Mouse (Mus musculus): Measurements from ENCODE around the gene Slc4a1. TPM values are rescaled to one million over a fixed set of nuclear protein-coding genes. Genes with fewer than 3 reads are reported as not detected.

Gene Slc4a1
- polyA plus RNA-seq, 1 experiment = 0.72 TPM

- Histone ChIP-seq H3K27me3 (ENCODE audit: control insufficient read depth, insufficient read depth, low read length) (no peaks in the 10 kb centered on the region), H3K4me3 (replicated peaks; ENCODE audit: insufficient read depth, low read depth, low read length) (no peak overlapping the region), H3K27ac (ENCODE audit: insufficient read depth, low read length) (no peak overlapping the region), H3K4me1 (ENCODE audit: control insufficient read depth, insufficient read depth, low read length) (peaks cover 27% of the 10 kb centered on the region)
- no peak for DNase-seq
- TF ChIP-seq CTCF (IDR thresholded peaks at IDR 0.05; ENCODE audit: borderline replicate concordance, insufficient read depth, low read depth, low read length) (no peak), POLR2A (IDR thresholded peaks at IDR 0.05; ENCODE audit: borderline replicate concordance, insufficient read depth, low read length) (no peak)
- WGBS = 87% methylated on average over 10 of the region's 10 CpGs
Observed at GRCm38 (mm10) chr11:102358365-102358764, 7.6 kb downstream of the Slc4a1 start.

- Histone ChIP-seq H3K4me3 (replicated peaks; ENCODE audit: insufficient read depth, low read depth, low read length) (no peak overlapping the region), H3K27ac (ENCODE audit: insufficient read depth, low read length) (no peak overlapping the region), H3K27me3 (ENCODE audit: control insufficient read depth, insufficient read depth, low read length) (no peaks in the 10 kb centered on the region), H3K4me1 (ENCODE audit: control insufficient read depth, insufficient read depth, low read length) (peaks cover 42% of the 10 kb centered on the region)
- 74% methylated on average over 31 of the region's 31 CpGs for WGBS
- no peak for TF ChIP-seq POLR2A (IDR thresholded peaks at IDR 0.05; ENCODE audit: borderline replicate concordance, insufficient read depth, low read length)
- TF ChIP-seq CTCF (IDR thresholded peaks at IDR 0.05; ENCODE audit: borderline replicate concordance, insufficient read depth, low read depth, low read length) = no peak
- DNase-seq = no peak
Observed at GRCm38 (mm10) chr11:102356636-102357350, 9.2 kb downstream of the Slc4a1 start.

- WGBS = 86% methylated on average over 12 of the region's 12 CpGs
- H3K27me3 ChIP-seq (ENCODE audit: control insufficient read depth, insufficient read depth, low read length) = no peaks in the 10 kb centered on the region
- H3K4me3 ChIP-seq (replicated peaks; ENCODE audit: insufficient read depth, low read depth, low read length) = no peak overlapping the region
- TF ChIP-seq CTCF (IDR thresholded peaks at IDR 0.05; ENCODE audit: borderline replicate concordance, insufficient read depth, low read depth, low read length) (no peak), POLR2A (IDR thresholded peaks at IDR 0.05; ENCODE audit: borderline replicate concordance, insufficient read depth, low read length) (no peak)
- H3K27ac ChIP-seq (ENCODE audit: insufficient read depth, low read length) = no peak overlapping the region
- no peak for DNase-seq
- H3K4me1 ChIP-seq (ENCODE audit: control insufficient read depth, insufficient read depth, low read length) = peaks cover 46% of the 10 kb centered on the region
Observed at GRCm38 (mm10) chr11:102356190-102356589, 9.8 kb downstream of the Slc4a1 start.

- Histone ChIP-seq H3K27me3 (ENCODE audit: control insufficient read depth, insufficient read depth, low read length) (no peaks in the 10 kb centered on the region), H3K27ac (ENCODE audit: insufficient read depth, low read length) (no peak overlapping the region), H3K4me3 (replicated peaks; ENCODE audit: insufficient read depth, low read depth, low read length) (no peak overlapping the region), H3K4me1 (ENCODE audit: control insufficient read depth, insufficient read depth, low read length) (peaks cover 46% of the 10 kb centered on the region)
- no peak for TF ChIP-seq CTCF (IDR thresholded peaks at IDR 0.05; ENCODE audit: borderline replicate concordance, insufficient read depth, low read depth, low read length)
- WGBS = 90% methylated on average over 3 of the region's 3 CpGs
- DNase-seq = no peak
Observed at GRCm38 (mm10) chr11:102355501-102355900, 10.5 kb downstream of the Slc4a1 start.

- 8% methylated on average over 8 of the region's 8 CpGs for WGBS
Observed at GRCm38 (mm10) chr11:102353021-102353431, 13.0 kb downstream of the Slc4a1 start.

GRCm38 (mm10) chr11:102352378-102352777 lies 13.6 kb downstream of the Slc4a1 start:
- DNase-seq = peak in 1 of 2 experiments; percentile 25
- 38% methylated on average over 5 of the region's 5 CpGs for WGBS
- Histone ChIP-seq H3K27ac (ENCODE audit: insufficient read depth, low read length) (no peak overlapping the region), H3K27me3 (ENCODE audit: control insufficient read depth, insufficient read depth, low read length) (no peaks in the 10 kb centered on the region), H3K4me3 (replicated peaks; ENCODE audit: insufficient read depth, low read depth, low read length) (no peak overlapping the region), H3K4me1 (ENCODE audit: control insufficient read depth, insufficient read depth, low read length) (peaks cover 38% of the 10 kb centered on the region)
- no peak for TF ChIP-seq POLR2A (IDR thresholded peaks at IDR 0.05; ENCODE audit: borderline replicate concordance, insufficient read depth, low read length)
- TF ChIP-seq CTCF (IDR thresholded peaks at IDR 0.05; ENCODE audit: borderline replicate concordance, insufficient read depth, low read depth, low read length) = no peak

More at GRCm38 (mm10) chr11:102353021-102353431, 13.0 kb downstream of the Slc4a1 start:
- DNase-seq = peak; percentile 77 to 81
- Histone ChIP-seq H3K27ac (ENCODE audit: insufficient read depth, low read length) (peak overlapping the region; percentile 3), H3K27me3 (ENCODE audit: control insufficient read depth, insufficient read depth, low read length) (no peaks in the 10 kb centered on the region), H3K4me1 (ENCODE audit: control insufficient read depth, insufficient read depth, low read length) (peaks cover 43% of the 10 kb centered on the region), H3K4me3 (replicated peaks; ENCODE audit: insufficient read depth, low read depth, low read length) (peak overlapping the region; percentile 0)
- peak; percentile 12; the same call in 1 of the 2 replicates for TF ChIP-seq POLR2A (IDR thresholded peaks at IDR 0.05; ENCODE audit: borderline replicate concordance, insufficient read depth, low read length)
- no peak for TF ChIP-seq CTCF (IDR thresholded peaks at IDR 0.05; ENCODE audit: borderline replicate concordance, insufficient read depth, low read depth, low read length)

- no peak for DNase-seq
- Histone ChIP-seq H3K4me3 (replicated peaks; ENCODE audit: insufficient read depth, low read depth, low read length) (no peak overlapping the region), H3K4me1 (ENCODE audit: control insufficient read depth, insufficient read depth, low read length) (peaks cover 29% of the 10 kb centered on the region), H3K27me3 (ENCODE audit: control insufficient read depth, insufficient read depth, low read length) (no peaks in the 10 kb centered on the region), H3K27ac (ENCODE audit: insufficient read depth, low read length) (no peak overlapping the region)
- TF ChIP-seq CTCF (IDR thresholded peaks at IDR 0.05; ENCODE audit: borderline replicate concordance, insufficient read depth, low read depth, low read length) (no peak), POLR2A (IDR thresholded peaks at IDR 0.05; ENCODE audit: borderline replicate concordance, insufficient read depth, low read length) (no peak)
- 92% methylated on average over 17 of the region's 17 CpGs for WGBS
Observed at GRCm38 (mm10) chr11:102350981-102351523, 15.0 kb downstream of the Slc4a1 start.

- DNase-seq = no peak
- H3K4me3 ChIP-seq (replicated peaks; ENCODE audit: insufficient read depth, low read depth, low read length) = no peak overlapping the region
- no peak overlapping the region for H3K27ac ChIP-seq (ENCODE audit: insufficient read depth, low read length)
- peaks cover 29% of the 10 kb centered on the region for H3K4me1 ChIP-seq (ENCODE audit: control insufficient read depth, insufficient read depth, low read length)
- no peak for TF ChIP-seq POLR2A (IDR thresholded peaks at IDR 0.05; ENCODE audit: borderline replicate concordance, insufficient read depth, low read length)
- no peak for TF ChIP-seq CTCF (IDR thresholded peaks at IDR 0.05; ENCODE audit: borderline replicate concordance, insufficient read depth, low read depth, low read length)
- 91% methylated on average over 4 of the region's 4 CpGs for WGBS
- no peaks in the 10 kb centered on the region for H3K27me3 ChIP-seq (ENCODE audit: control insufficient read depth, insufficient read depth, low read length)
Observed at GRCm38 (mm10) chr11:102350416-102350815, 15.6 kb downstream of the Slc4a1 start.
